Mouse (Mus musculus): ENCODE results near the gene Gm5868. TPM values are rescaled to one million over a fixed set of nuclear protein-coding genes. Genes with fewer than 3 reads are reported as not detected.

The Gm5868 gene
- total RNA-seq, 2 experiments from 2014 or later = not detected

DNA sequence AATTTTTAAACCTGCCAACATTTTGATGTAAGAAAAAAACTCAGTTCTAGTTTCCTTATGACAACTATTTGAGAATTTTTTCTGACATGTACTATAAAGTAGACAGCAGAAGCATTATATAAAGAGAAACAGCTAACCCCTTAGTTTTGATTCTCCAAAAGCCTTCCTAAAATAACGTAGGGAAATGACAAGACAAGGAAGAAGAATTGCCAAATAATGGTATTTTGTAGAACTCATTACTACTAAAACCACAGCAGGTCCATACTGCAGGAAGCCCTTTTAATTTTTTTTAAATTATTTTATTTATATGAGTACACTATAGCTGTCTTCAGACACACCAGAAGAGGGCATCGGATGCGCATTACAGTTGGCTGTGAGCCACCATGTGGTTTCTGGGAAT, 36.1 kb downstream of the Gm5868 start:
- DNase-seq (ENCODE audit: low spot score in 2 of 2) = no peak

Other genes starting within 250 kb of the Gm5868 start
- under 1 TPM; 0.14 TPM for gene Corin, start 83.1 kb downstream of the Gm5868 start, total RNA-seq (2021)
- 10 to 100 TPM; 13.5 to 16.6 TPM for gene Nfxl1, start 27.9 kb downstream of the Gm5868 start, total RNA-seq (2021)
- gene Zar1, start 6.3 kb downstream of the Gm5868 start, total RNA-seq (2021) = not detected
- gene Cnga1, start 56.7 kb upstream of the Gm5868 start, total RNA-seq (2021) = not detected
- gene Nipal1, start 60.2 kb upstream of the Gm5868 start, total RNA-seq (2021) = not detected
- gene Txk, start 165.2 kb upstream of the Gm5868 start, total RNA-seq (2021) = under 1 TPM; 0.19 to 0.35 TPM